Mouse (Mus musculus) gastrocnemius, adult 2 months (tissue): Measurements from ENCODE around the gene Arhgef28. TPM values are rescaled to one million over a fixed set of nuclear protein-coding genes. Genes with fewer than 3 reads are reported as not detected.

Experiments used
- DNase-seq: peaks from one replicate; pipeline ENCODE4 v3.0.0; 2022
- H3K27ac ChIP-seq: fragments of 200-600 bp; 2 replicates; pipeline ENCODE4 v1.8.1; 2022; ENCODE audit warnings: mild to moderate bottlenecking
- H3K4me3 ChIP-seq: fragments of 200-600 bp; 2 replicates; pipeline ENCODE4 v1.8.1; 2022; ENCODE audit warnings: mild to moderate bottlenecking, moderate library complexity
- CTCF ChIP-seq: fragments of 200-600 bp; IDR thresholded peaks from 2 replicates; pipeline ENCODE4 v1.8.1; 2022; ENCODE audit warnings: antibody characterized with exemption, mild to moderate bottlenecking, moderate library complexity
- intact Hi-C: fragments of 180-260 bp; cut with DNase I; formaldehyde crosslinking; loops from one replicate; pipeline ENCODE4 v1.15.1; 2025
- total RNA-seq, 2 experiments: library from RNA; stranded (reverse); gene quantifications; 2 replicates each; pipeline ENCODE4 v1.2.3; 2021

The Arhgef28 gene
- total RNA-seq, 2 experiments from 2014 or later: 2.8 to 3.3 TPM

DNA sequence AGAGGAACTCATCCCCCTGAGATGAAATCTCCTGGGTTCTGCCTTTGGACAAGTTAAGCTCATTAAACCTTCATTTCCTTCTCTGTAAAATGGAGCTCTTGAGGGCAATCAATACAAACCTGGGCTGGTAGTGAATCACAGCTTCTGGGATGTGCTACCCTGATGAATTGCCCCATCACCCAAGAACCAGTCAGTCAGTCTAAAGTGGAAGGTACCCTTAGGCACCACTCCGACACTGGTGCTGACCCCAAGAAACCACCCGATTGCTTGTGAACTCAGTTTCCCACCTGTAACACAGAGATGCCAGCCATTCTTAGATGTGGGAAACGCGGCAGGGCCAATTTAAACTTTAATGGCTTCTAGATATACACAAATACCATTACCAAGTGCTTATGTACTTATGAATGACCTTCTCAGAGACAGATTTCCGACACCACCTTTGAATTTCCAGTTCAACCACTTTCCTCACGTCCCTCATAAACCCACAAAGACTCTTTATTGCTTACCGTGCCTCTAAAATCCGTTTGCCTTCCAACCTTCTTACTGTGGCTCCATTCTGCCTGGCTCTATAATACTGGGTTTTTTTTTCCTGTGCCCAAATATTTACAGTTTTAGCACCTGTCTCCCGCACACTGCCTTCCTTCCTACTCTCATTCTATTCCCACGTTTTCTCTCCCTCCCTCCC, 30.8 kb downstream of the Arhgef28 start:
- no peak for TF ChIP-seq CTCF
- no peak overlapping the region for H3K27ac ChIP-seq
- no peak overlapping the region for H3K4me3 ChIP-seq
- intact Hi-C loops: no loop called here
- DNase-seq: no peak

DNA sequence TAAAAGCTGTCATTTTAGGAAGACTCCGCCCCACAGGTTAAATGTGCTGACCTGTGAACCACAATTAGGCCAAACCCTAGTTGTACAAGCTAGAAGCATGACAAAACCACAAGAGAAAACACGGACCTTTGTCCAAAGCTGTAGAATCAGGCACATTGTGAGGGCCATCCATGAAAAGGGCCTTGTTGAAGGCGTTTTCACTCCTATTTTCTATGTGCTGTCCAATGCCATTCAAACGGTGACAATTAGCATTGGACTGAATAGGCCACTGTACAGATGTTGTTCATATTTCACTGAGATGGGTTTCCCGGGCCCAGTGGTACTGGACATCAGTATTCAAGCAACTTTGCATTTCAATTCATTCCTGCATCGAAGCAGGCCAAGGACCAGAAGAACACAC, 33.2 kb downstream of the Arhgef28 start:
- intact Hi-C loops: no loop called here
- no peak overlapping the region for H3K4me3 ChIP-seq
- TF ChIP-seq CTCF: no peak
- no peak for DNase-seq
- H3K27ac ChIP-seq: no peak overlapping the region

DNA sequence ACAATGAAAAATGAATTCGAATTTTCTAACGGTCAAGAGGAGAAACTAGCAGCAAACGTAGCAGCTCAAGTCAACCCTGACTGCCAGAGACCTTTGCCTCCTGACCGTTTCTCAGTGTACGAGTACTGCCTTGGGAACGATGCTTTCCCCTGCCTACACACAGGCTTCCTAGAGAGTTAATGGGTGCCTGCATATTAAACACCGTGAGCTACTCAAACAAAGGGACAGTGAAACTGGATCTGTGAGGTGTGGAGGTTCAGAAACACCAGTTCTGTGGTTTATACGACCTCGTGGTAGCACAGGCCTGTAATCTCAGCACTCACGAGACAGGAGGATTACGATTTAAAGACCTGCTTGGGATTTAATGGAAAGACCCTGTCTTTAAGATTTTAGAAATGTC, 33.9 kb downstream of the Arhgef28 start:
- TF ChIP-seq CTCF: no peak
- H3K27ac ChIP-seq: no peak overlapping the region
- H3K4me3 ChIP-seq: no peak overlapping the region

DNA sequence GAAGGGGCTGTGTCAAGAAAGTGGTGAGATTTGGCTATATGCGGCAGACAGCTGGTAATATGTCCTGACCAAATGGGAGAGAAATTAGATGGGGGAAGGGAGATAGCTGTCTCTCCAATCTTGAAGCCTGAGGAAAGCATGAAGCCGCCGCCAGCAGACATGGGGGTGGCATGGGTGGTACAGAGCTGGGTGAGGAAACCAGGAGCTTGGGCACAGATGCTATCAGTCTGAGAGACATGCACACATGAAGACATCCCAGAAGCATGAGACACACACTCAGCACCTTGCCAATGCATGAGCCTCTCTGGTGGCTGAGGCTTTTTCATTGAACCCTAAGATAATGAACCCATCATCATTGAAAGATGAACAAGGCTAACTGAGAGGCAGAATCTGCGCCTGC, 34.5 kb downstream of the Arhgef28 start:
- H3K27ac ChIP-seq: no peak overlapping the region
- intact Hi-C loops: no loop called here

More for the DNA sequence above, 33.9 kb downstream of the Arhgef28 start:
- intact Hi-C loops: no loop called here
- DNase-seq: no peak

DNA sequence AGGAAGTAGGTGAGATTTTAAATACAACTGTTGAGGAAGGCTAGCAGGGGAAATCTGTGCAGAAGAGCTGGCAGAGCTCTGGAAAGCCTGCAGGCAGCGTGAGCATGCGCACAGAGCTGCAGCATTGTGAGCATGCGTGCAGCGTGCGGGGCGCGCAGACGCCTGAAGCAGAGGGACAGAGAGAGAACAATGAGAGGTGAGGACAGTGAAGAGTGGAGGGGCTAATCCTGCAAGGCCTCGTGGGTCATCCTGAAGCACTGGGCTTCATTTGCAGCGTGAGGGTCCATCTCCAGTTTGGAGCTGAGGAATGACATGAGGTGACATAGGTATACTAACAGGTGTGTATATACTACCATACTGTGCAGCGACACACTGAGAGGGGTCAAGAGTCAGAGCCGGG, 35.0 kb downstream of the Arhgef28 start:
- TF ChIP-seq CTCF: no peak
- no peak for DNase-seq
- Histone ChIP-seq H3K4me3 (no peak overlapping the region), H3K27ac (no peak overlapping the region)
- intact Hi-C loops: no loop called here

More for the DNA sequence above, 34.5 kb downstream of the Arhgef28 start:
- H3K4me3 ChIP-seq: no peak overlapping the region
- no peak for DNase-seq
- TF ChIP-seq CTCF: no peak

DNA sequence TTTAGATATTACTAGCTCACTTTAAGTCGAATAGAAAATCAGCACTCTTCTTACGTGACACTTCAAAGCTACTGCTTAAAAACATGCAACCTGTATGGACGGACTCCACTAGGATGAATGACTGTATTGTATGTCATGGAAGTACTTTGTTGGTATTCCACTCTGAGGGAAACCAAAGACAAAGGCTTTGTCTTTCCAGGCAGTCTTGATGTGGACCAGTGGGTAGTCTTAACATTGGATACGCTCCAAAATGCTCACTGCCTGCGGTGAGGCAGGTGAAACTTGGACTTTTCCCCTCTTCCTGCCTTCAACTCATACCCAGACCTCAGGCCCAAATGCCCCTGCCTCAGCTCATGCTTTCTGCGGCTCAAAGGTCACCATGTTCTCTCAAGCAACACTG, 41.4 kb downstream of the Arhgef28 start:
- DNase-seq: no peak
- no peak for TF ChIP-seq CTCF
- intact Hi-C loops: no loop called here
- H3K27ac ChIP-seq: no peak overlapping the region
- no peak overlapping the region for H3K4me3 ChIP-seq

DNA sequence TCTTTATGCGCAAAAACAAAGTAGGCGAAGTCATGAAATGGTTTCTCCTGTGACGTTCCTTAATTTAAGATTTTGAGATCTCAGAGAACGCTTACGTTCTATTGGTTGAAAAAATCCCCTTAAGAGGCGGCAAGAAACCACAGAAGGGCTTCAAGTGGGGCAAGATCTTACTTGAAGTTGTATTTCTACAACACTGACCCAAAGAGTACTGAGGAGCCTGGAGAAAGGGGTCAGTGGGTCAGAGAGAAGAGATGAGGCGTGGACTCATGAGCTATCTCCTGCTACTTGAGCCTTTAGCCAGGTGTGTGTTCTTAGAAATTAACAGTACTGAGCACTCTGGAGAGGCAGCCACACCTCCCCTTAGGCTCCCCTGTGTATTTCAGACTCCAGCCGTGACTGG, 44.7 kb downstream of the Arhgef28 start:
- no peak overlapping the region for H3K27ac ChIP-seq
- no peak for DNase-seq
- intact Hi-C loops: no loop called here
- no peak for TF ChIP-seq CTCF
- H3K4me3 ChIP-seq: no peak overlapping the region

DNA sequence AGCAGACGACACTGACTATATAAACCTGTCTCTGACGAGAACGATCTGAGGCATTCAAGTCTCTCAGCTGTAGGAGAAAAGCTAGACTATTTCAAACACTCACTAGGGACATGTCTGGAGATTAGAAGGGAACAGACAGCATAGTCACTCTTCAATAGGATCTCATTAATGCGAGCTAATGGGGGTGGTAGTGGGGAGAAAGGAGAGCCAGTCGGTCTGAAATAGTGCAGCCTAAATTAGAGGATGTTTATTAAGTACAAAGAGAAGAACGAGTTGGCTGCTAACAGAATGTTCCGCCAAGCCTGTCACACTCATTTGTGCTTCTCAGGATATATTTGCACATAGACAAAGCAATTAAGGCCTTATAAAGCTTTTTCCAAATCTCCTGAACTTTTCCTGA, 49.6 kb downstream of the Arhgef28 start:
- intact Hi-C loops: no loop called here
- no peak for TF ChIP-seq CTCF
- no peak overlapping the region for H3K4me3 ChIP-seq
- DNase-seq: no peak
- no peak overlapping the region for H3K27ac ChIP-seq

DNA sequence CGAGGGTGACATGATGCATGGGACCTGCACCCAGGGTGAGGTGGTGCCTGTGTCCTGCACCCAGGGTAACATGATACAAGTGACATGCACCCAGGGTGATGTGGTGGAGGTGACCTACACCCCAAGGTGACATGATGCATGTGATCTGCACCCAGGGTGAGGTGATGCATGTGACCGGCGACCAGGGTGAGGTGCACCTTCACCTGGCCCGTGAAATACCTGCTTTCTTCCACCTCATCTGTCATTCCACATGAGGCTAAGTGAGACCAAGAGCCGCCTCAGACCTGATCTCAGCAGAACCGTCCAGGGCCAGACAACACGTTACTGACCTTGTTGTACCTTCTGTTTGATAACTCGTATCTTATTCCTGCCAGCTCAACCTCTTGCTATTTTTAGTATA, 53.5 kb downstream of the Arhgef28 start:
- intact Hi-C loops: no loop called here
- no peak for TF ChIP-seq CTCF
- H3K4me3 ChIP-seq: no peak overlapping the region
- no peak for DNase-seq
- no peak overlapping the region for H3K27ac ChIP-seq

DNA sequence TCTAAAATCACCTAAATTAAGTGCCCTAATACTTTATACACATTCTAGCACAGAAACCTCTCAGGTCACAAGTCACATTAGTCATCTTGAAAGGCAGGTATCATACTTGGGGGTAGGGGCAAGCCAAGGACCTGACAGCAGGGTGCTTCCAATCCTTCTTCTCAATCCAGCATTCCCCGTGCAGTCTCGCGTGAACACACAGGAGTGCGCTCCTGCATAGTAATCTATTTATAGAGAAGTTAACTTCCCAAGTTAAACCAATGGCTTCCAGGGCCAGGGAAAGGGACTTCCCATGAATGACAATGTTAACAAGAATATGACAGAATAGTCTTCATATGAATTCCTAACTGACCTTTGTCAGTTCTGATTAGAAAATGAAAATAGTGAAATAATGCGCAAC, 58.7 kb downstream of the Arhgef28 start:
- intact Hi-C loops: no loop called here
- no peak for TF ChIP-seq CTCF
- Histone ChIP-seq H3K4me3 (no peak overlapping the region), H3K27ac (no peak overlapping the region)
- DNase-seq: no peak

DNA sequence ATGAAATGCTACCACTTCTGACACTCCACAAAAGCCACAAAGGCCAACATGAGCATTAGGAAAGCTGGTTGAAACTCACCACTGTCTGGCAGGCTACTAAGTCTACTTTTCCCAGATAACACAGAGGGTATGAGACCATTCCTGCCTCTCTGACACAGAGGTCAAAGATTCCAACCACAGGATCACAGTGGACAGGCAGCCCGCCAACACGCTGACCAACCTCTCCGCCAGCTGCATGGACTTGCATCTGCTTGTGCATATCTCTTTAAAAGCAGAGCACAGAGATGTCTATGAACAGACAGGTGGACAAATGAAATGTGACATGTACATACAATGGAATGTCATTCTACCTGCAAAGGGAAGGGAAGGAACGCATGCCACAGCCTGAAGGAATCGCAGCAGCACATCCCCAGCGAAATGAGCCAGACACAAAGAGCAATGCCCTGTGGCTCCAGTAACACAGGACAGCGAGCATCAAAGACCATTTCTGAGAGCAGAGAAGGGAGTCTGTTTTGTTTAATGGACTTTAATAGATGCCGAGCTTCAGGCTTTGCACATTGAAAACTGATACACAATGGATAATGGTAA, 59.6 kb downstream of the Arhgef28 start:
- no peak for TF ChIP-seq CTCF
- H3K4me3 ChIP-seq: no peak overlapping the region
- no peak for DNase-seq
- intact Hi-C loops: no loop called here
- no peak overlapping the region for H3K27ac ChIP-seq

DNA sequence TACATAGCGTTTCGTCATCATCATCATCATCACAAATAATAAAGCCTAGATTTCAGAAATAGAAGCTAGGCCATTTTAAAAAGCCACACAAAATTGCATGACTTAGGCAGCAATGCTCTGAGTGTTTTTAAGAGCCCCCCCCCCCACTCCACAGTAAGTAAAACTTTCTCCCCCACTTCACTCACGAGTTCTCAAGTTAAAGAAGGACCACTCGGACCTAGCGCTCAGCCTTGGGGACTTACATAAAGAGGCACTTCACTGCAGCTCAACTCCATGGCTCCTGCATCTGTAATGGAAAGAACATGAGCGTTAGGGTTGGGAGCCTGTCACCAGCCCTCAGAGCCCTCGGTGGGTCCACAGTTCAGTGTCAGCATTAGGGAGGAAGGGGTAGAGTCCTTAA, 60.9 kb downstream of the Arhgef28 start:
- intact Hi-C loops: no loop called here
- TF ChIP-seq CTCF: no peak
- Histone ChIP-seq H3K4me3 (no peak overlapping the region), H3K27ac (no peak overlapping the region)
- DNase-seq: no peak

DNA sequence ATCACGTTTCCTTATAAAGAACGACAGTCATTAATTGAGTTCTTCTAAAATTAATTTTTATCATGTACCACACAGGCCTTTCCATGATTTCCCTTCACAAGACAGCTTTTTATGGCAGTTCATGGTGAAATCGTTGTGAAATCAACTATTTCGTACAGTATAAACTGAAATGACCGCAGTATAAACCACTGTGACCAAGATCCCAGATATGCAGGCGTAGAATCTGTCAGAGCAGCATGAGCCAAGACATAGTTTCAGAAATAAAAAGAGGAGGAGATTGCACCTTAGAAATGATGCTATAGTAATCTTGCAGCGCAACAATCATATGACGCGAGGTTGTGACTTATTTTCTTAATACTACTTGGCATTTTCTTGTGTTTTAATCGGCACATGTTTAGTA, 63.2 kb downstream of the Arhgef28 start:
- Histone ChIP-seq H3K4me3 (no peak overlapping the region), H3K27ac (no peak overlapping the region)
- DNase-seq: no peak
- TF ChIP-seq CTCF: no peak
- intact Hi-C loops: no loop called here

DNA sequence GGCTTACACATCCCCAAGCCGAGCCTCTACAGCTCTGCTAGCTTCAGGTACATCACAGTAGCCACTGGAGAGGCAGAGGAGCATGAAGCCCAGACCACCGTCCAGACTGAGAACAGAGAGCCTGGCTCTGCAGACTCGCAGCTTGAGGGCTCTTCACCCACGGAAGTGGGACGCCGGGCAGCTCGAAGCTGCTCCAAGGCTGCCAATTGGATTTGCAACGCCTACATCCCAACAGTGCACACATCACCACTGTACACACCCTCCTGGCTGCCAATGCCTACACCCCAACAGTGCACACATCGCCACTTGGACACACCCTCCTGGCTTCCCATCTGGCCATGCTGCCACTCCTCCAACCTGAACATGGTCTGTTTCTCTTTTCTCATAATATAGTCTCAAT, 65.6 kb downstream of the Arhgef28 start:
- Histone ChIP-seq H3K4me3 (no peak overlapping the region), H3K27ac (no peak overlapping the region)
- no peak for TF ChIP-seq CTCF
- intact Hi-C loops: no loop called here
- DNase-seq: no peak
